8 mouse cellular contexts compared by ENCODE assay signal in genomic region chr1:184034011-184034557, GRCm38 (mm10). TPM values are rescaled to one million over a fixed set of nuclear protein-coding genes. Genes with fewer than 3 reads are reported as not detected.
DNase-seq lines count a peak whose midpoint lies in the region; ATAC-seq and TF ChIP-seq lines count a peak whose summit lies in the region.

TSS of gene 1700056E22Rik (minus strand) at chr1:184034301.

- ATAC-seq in activated CD4-positive, CD25-positive, alpha-beta regulatory T cell, adult 4 months: peak; percentile 91

- no peaks in the 10 kb centered on the region for H3K4me1 ChIP-seq in cortical plate, adult 2 months (ENCODE audit: control insufficient read depth, insufficient read depth, low read length)
- H3K4me1 ChIP-seq in megakaryocyte, embryonic 14.5 days: peaks cover 70% of the 10 kb centered on the region

- H3K27ac ChIP-seq in cortical plate, adult 2 months (ENCODE audit: insufficient read depth, low read length): peak within 1 kb of the TSS; percentile 60

- H3K4me3 ChIP-seq in cortical plate, adult 2 months (ENCODE audit: insufficient read depth, low read length): peak within 1 kb of the TSS; percentile 69
- H3K4me3 ChIP-seq in megakaryocyte, embryonic 14.5 days (replicated peaks): peak within 1 kb of the TSS; percentile 97

- DNase-seq in gastrocnemius, adult 8-10 months (ENCODE audit: low spot score in 2 of 2): peak; percentile 97
- peak; percentile 89 for DNase-seq in hindlimb bud, embryonic 11.5 days (ENCODE audit: extremely low spot score, low read depth, low spot score)
- peak; percentile 90 to 99 for DNase-seq in left cerebral cortex, adult 8-10 months (ENCODE audit: low spot score in 2 of 2)
- DNase-seq in right cerebral cortex, postnatal 10 days (ENCODE audit: low spot score in 2 of 2): peak; percentile 99 to 100
- peak; percentile 91 for DNase-seq in urinary bladder, postnatal 25 days (ENCODE audit: low spot score)

- TF ChIP-seq POLR2A in cortical plate, adult 2 months (IDR thresholded peaks at IDR 0.05; ENCODE audit: extremely low read depth, insufficient read depth, low read length): peak; percentile 92

- H3K27me3 ChIP-seq in megakaryocyte, embryonic 14.5 days (replicated peaks): no peaks in the 10 kb centered on the region

- TF ChIP-seq CTCF in cortical plate, adult 2 months (IDR thresholded peaks at IDR 0.05; ENCODE audit: extremely low read depth, insufficient read depth, low read length): no peak

- no peaks in the 10 kb centered on the region for H3K9me3 ChIP-seq in megakaryocyte, embryonic 14.5 days

- peaks cover 31% of the 10 kb centered on the region for H3K36me3 ChIP-seq in megakaryocyte, embryonic 14.5 days (replicated peaks; ENCODE audit: low read length)

RNA-seq across cellular contexts. Expression of gene 1700056E22Rik, which starts in this region (rescaled TPM):
- 1 to 10 TPM in 1 of 2 experiments, under 1 TPM in 1; 0.90 to 2.0 TPM for polyA plus RNA-seq in activated CD4-positive, CD25-positive, alpha-beta regulatory T cell, adult 4 months (2017; shearing (Covaris generic))
- polyA plus RNA-seq in cortical plate, adult 2 months (2012; rRNA removed): 0.21 and 0.23 TPM in 2 replicates
- 1 to 10 TPM in 1 of 4 experiments, under 1 TPM in 3; 0.40 to 1.2 (median 0.49) TPM for total RNA-seq in gastrocnemius, adult 8-10 months (2022)
- total RNA-seq in left cerebral cortex, adult 8-10 months (2022): under 1 TPM in 2 of 4 experiments, not detected in 2; 0.37 to 0.39 TPM
- polyA plus RNA-seq in megakaryocyte, embryonic 14.5 days (2012; ENCODE audit: insufficient read depth, low replicate concordance): 19.8 and 52.4 TPM in 2 replicates

Comparison
In these comparisons a context has a peak if more than half of its experiments do, and no peak if none do; other contexts are left out.
1. Peak in every context shown above with its lines: DNase-seq, ATAC-seq, H3K4me3 ChIP-seq and H3K27ac ChIP-seq.
2. Peak in DNase-seq in left cerebral cortex, adult 8-10 months; RNA of the gene not detected or under 1 TPM.